Mouse (Mus musculus) monocyte, adult 2 months (primary cell): Measurements from ENCODE around the gene Amer2.
"Not testable (repeated sequence)": the region's sequence is repeated elsewhere in the genome, so short reads cannot be mapped to it uniquely, and the experiment has no call there.

Experiments used
- DNase-seq, 2 experiments: peaks; one replicate each; pipeline ENCODE4 v3.0.0; 2022; ENCODE audit warnings: low spot score in 2 of 2, low read depth in 1 of 2

Amer2 gene

GRCm38 (mm10) chr14:60372821-60373309 lies at the start of gene Amer2:
TSS of gene Amer2 (plus strand) at chr14:60373259.
- no peak for DNase-seq

GRCm38 (mm10) chr14:60340001-60340400 lies 33.1 kb upstream of the Amer2 start:
- not testable (repeated sequence) for DNase-seq

- no peak for DNase-seq
Observed at GRCm38 (mm10) chr14:60340570-60340969, 32.5 kb upstream of the Amer2 start.

GRCm38 (mm10) chr14:60345326-60345876 lies 27.7 kb upstream of the Amer2 start:
- no peak for DNase-seq

- DNase-seq = no peak
Observed at GRCm38 (mm10) chr14:60358347-60358746, 14.7 kb upstream of the Amer2 start.

DNA sequence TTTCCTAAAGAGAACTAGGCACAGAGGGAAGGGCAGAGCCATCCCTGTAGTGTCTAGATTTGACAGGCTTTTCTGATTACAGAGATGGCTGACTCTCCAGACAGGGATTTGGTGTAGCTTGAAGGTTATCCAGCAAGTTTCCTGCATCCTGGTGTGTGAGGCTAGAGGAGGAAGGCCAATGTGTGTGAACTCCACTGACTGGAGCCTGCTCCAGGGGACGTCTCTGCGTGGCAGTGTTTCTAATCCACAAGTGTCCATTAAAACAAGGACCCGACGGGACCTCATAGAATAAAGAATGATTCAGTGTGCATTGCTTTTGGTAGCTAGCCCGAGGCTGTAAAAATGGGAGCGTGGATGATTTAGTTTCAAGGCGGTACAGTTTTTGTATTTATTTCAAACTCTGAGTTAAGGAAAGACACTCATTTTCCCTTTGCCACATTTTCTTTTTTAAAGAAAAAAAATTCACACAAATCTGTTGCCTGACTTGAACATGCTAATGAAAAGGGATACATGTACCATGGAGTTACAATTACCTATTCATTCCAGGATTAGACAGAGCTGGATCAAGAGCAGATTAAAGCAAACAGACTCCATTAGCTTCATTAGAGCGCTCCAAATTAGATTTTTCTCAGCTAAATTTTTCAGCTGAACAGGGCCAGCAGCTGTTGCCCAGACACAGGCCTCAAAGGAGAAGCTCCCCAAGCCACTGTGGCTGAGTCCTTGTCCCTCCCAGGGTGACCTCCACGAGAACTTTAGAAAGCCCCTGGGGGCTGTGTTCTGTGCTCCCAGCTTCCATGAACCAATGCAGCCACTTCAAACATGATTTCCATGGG lies 11.5 kb upstream of the Amer2 start:
- DNase-seq = no peak

DNA sequence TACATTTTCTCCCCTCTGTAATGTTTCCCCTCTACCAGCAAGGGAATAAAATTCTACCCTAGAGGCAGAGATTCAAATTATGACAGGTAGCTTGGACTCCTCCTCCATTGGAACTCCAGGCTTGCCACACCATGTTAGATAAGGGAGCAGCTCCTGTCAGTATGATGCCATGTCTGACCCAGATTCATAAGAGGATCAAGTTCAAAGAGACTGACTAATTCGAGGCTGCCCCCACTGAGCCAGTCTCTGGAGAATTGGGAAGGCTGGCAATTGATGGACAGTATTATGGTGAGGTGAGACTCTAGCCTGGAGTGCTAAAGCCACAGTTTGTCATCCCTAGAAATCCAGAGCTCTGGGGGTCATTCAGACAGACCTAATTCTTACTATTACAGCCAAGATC lies 6.3 kb upstream of the Amer2 start:
- DNase-seq = no peak

- no peak for DNase-seq
Observed at GRCm38 (mm10) chr14:60368769-60369666, 4.0 kb upstream of the Amer2 start.

GRCm38 (mm10) chr14:60369667-60370315 lies 3.3 kb upstream of the Amer2 start:
- no peak for DNase-seq

- DNase-seq = no peak
Observed at GRCm38 (mm10) chr14:60377107-60377506, 4.0 kb downstream of the Amer2 start.

DNA sequence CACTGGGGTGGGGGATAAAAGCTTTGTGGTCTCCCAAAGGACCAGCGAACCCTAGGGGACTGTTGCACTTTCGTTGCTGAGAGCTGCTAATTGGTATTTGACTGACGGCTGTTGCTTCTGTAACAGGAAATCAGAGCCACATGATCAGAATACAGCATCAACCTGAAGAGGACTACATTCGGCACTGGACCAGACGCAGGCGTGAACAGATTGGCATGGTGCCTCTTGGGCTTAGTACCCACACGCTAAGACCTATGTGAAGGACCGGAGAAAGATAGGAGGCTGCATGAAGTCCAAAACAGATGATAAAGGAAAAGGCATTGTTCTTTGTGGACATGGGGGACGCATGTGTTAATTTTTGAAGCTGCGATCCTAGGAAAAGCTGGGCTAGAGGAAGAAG lies 4.5 kb downstream of the Amer2 start:
- no peak for DNase-seq

- DNase-seq = no peak
Observed at GRCm38 (mm10) chr14:60378057-60378565, 5.1 kb downstream of the Amer2 start.

GRCm38 (mm10) chr14:60378566-60379322 lies 5.7 kb downstream of the Amer2 start:
- no peak for DNase-seq

GRCm38 (mm10) chr14:60379323-60379957 lies 6.4 kb downstream of the Amer2 start:
- DNase-seq = no peak

- no peak for DNase-seq
Observed at GRCm38 (mm10) chr14:60379958-60380330, 6.9 kb downstream of the Amer2 start.

DNA sequence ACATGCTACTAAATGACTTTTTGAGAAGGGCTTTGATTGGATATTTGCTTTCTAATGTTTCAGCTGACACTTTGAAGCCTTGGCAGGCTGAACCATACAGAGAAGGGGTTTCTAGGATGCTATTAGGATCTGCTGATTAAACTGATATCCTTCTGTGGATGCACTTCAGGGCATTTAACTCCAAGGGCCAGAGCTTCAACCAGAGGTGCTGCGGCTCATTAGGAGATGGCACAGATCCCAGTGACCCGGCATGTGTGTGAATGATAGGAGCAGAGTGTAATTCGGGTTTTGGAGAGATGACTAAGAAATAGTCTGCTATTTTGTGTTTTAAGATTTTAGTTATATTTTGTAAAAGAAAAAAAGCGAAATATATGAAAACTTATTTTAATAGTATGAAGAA lies 8.6 kb downstream of the Amer2 start:
- DNase-seq = no peak

- DNase-seq = no peak
Observed at GRCm38 (mm10) chr14:60383816-60384215, 10.8 kb downstream of the Amer2 start.

DNA sequence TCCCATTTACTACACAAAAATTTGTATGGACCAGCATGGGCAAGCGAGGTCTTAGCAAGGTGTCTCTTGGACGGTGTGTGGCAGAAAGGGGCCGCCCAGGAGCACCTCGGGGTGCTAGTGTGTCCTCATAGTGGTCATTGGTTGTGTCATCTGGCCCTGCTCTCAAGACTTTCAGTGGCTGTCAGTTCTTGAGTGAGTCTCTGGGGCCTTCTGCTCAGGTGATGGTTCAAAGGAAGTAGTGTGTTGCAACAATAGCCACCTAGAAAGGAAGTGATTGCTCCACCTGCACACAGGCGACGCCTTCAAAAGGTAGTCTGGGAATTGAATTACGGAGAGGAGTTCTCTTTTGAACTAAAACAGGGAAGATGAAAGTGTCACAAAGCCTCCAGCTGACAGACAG lies 11.2 kb downstream of the Amer2 start:
- no peak for DNase-seq

GRCm38 (mm10) chr14:60385079-60385643 lies 12.1 kb downstream of the Amer2 start:
- no peak for DNase-seq
